Mouse (Mus musculus) midbrain, embryonic 15.5 days (tissue): ENCODE data around the gene Eps8l2. TPM values are rescaled to one million over a fixed set of nuclear protein-coding genes. Genes with fewer than 3 reads are reported as not detected.
A peak's percentile ranks its signal among the peaks of the same experiment; 100 is the strongest.

Experiments used
- ATAC-seq: fragments of 200-750 bp; cut with Nextera tagmentation; replicated peaks from 2 replicates; pipeline ENCODE4 v1.8.0; 2017; ENCODE audit warnings: moderate TSS enrichment
- H3K27ac ChIP-seq: fragments of 300-500 bp; sonication (generic); 2 replicates; pipeline ENCODE4 v1.5.1; 2015; ENCODE audit warnings: mild to moderate bottlenecking, inconsistent platforms
- H3K27me3 ChIP-seq: fragments of 300-500 bp; sonication (generic); replicated peaks from 2 replicates; pipeline ENCODE4 v1.6.1; 2015; ENCODE audit warnings: inconsistent platforms
- H3K36me3 ChIP-seq: fragments of 300-500 bp; sonication (generic); replicated peaks from 2 replicates; pipeline ENCODE4 v1.6.1; 2015; ENCODE audit warnings: inconsistent platforms
- H3K4me1 ChIP-seq: fragments of 300-500 bp; sonication (generic); 2 replicates; pipeline ENCODE4 v1.6.1; 2015; ENCODE audit warnings: inconsistent platforms
- H3K4me2 ChIP-seq: fragments of 300-500 bp; sonication (generic); 2 replicates; pipeline ENCODE4 v1.6.1; 2015; ENCODE audit warnings: inconsistent platforms, mild to moderate bottlenecking, moderate library complexity
- H3K4me3 ChIP-seq: fragments of 300-500 bp; sonication (generic); 2 replicates; pipeline ENCODE4 v1.5.1; 2015; ENCODE audit warnings: mild to moderate bottlenecking, inconsistent platforms
- H3K9ac ChIP-seq: fragments of 300-500 bp; sonication (generic); 2 replicates; pipeline ENCODE4 v1.6.1; 2015; ENCODE audit warnings: mild to moderate bottlenecking, inconsistent platforms
- H3K9me3 ChIP-seq: fragments of 300-500 bp; sonication (generic); 2 replicates; pipeline ENCODE4 v1.6.1; 2016; ENCODE audit warnings: inconsistent platforms
- WGBS: fragments of 180-500 bp; shearing (Covaris S2); methylation state at CpG from one replicate; pipeline ENCODE4 v1.1.7; 2015; ENCODE audit warnings: mixed read lengths; 5-methylcytosine and 5-hydroxymethylcytosine counted together
- polyA plus RNA-seq: library from polyadenylated mRNA; unstranded; fragments of >200 nt; fragmentation: Nextera tagmentation; extraction: Ambion mirVana; gene quantifications from 2 replicates; pipeline ENCODE4 v1.2.1, GENCODE M21; 2015

Gene Eps8l2
- 0.49 and 0.66 TPM in 2 replicates for polyA plus RNA-seq

GRCm38 (mm10) chr7:141338576-141339131 lies at the start of gene Eps8l2:
Gene Eps8l2 (plus strand): TSS chr7:141338880.
- H3K9ac ChIP-seq: no peak within 1 kb of the TSS

GRCm38 (mm10) chr7:141291921-141292582 lies 46.6 kb upstream of the Eps8l2 start, which contains the start of gene Drd4:
Gene Drd4 (plus strand): TSS chr7:141292006.
- peak; percentile 63 for ATAC-seq
- 1% methylated on average over 46 of the region's 46 CpGs for WGBS
- peaks cover 46% of the 10 kb centered on the region for H3K27me3 ChIP-seq

More at GRCm38 (mm10) chr7:141338576-141339131, at the start of gene Eps8l2:
- no peaks in the 10 kb centered on the region for H3K9me3 ChIP-seq
- 5% methylated on average over 21 of the region's 23 CpGs for whole genome bisulfite sequencing
- H3K4me2 ChIP-seq: peak within 1 kb of the TSS; percentile 34
- no peak within 1 kb of the TSS for H3K27ac ChIP-seq
- peaks cover 9% of the 10 kb centered on the region; the same call in 1 of the 2 replicates for H3K27me3 ChIP-seq
- no peak within 1 kb of the TSS for H3K4me3 ChIP-seq
- peaks cover 7% of the 10 kb centered on the region for H3K4me1 ChIP-seq
- no peak; the same call in 1 of the 2 replicates for ATAC-seq
- peaks cover 6% of the 10 kb centered on the region; the same call in 1 of the 2 replicates for H3K36me3 ChIP-seq

GRCm38 (mm10) chr7:141292583-141293388 lies 45.9 kb upstream of the Eps8l2 start:
- Histone ChIP-seq H3K27ac (no peak overlapping the region), H3K4me1 (peaks cover 30% of the 10 kb centered on the region), H3K27me3 (peaks cover 46% of the 10 kb centered on the region), H3K9me3 (no peaks in the 10 kb centered on the region), H3K4me2 (peak overlapping the region; percentile 91), H3K9ac (no peak overlapping the region; the same call in 1 of the 2 replicates), H3K4me3 (peak overlapping the region; percentile 47), H3K36me3 (0 out of 2 replicates have a peak, but pooled peaks cover 3% of the 10 kb centered on the region)
- WGBS: 20% methylated on average over 15 of the region's 15 CpGs
- no peak for ATAC-seq

More at GRCm38 (mm10) chr7:141291921-141292582, 46.6 kb upstream of the Eps8l2 start, which contains the start of gene Drd4:
- Histone ChIP-seq H3K9me3 (no peaks in the 10 kb centered on the region), H3K4me3 (peak within 1 kb of the TSS; percentile 47), H3K4me2 (peak within 1 kb of the TSS; percentile 91), H3K36me3 (0 out of 2 replicates have a peak, but pooled peaks cover 3% of the 10 kb centered on the region), H3K9ac (peak within 1 kb of the TSS; percentile 54), H3K4me1 (peaks cover 30% of the 10 kb centered on the region), H3K27ac (no peak within 1 kb of the TSS)

- Histone ChIP-seq H3K27me3 (peaks cover 46% of the 10 kb centered on the region), H3K4me2 (peak overlapping the region; percentile 66), H3K4me1 (peaks cover 30% of the 10 kb centered on the region), H3K9ac (peak overlapping the region; percentile 27; the same call in 1 of the 2 replicates), H3K4me3 (peak overlapping the region; percentile 35), H3K36me3 (0 out of 2 replicates have a peak, but pooled peaks cover 3% of the 10 kb centered on the region), H3K9me3 (no peaks in the 10 kb centered on the region), H3K27ac (no peak overlapping the region)
- WGBS: 1% methylated on average over 53 of the region's 53 CpGs
- no peak for ATAC-seq
These were observed 44.7 kb upstream of the Eps8l2 start for GRCm38 (mm10) chr7:141293852-141294471.

- H3K4me1 ChIP-seq: peaks cover 30% of the 10 kb centered on the region
- H3K27me3 ChIP-seq: peaks cover 46% of the 10 kb centered on the region
- H3K9ac ChIP-seq: no peak overlapping the region
- H3K36me3 ChIP-seq: peaks cover 6% of the 10 kb centered on the region; the same call in 1 of the 2 replicates
- peak overlapping the region; percentile 66 for H3K4me2 ChIP-seq
- H3K9me3 ChIP-seq: no peaks in the 10 kb centered on the region
- no peak overlapping the region for H3K27ac ChIP-seq
- 0 out of 2 replicates have a peak overlapping the region, but pooled peaks have one; percentile 35 for H3K4me3 ChIP-seq
- ATAC-seq: no peak
- WGBS: 8% methylated on average over 22 of the region's 22 CpGs
These were observed 44.2 kb upstream of the Eps8l2 start for GRCm38 (mm10) chr7:141294479-141294878.

GRCm38 (mm10) chr7:141297926-141298650 lies 40.6 kb upstream of the Eps8l2 start:
- Histone ChIP-seq H3K36me3 (peaks cover 19% of the 10 kb centered on the region; the same call in 1 of the 2 replicates), H3K4me3 (no peak overlapping the region), H3K4me2 (no peak overlapping the region), H3K27ac (no peak overlapping the region), H3K4me1 (peaks cover 13% of the 10 kb centered on the region), H3K27me3 (peaks cover 27% of the 10 kb centered on the region), H3K9ac (no peak overlapping the region), H3K9me3 (no peaks in the 10 kb centered on the region)
- ATAC-seq: no peak
- WGBS: 83% methylated on average over 3 of the region's 3 CpGs

GRCm38 (mm10) chr7:141299175-141299574 lies 39.5 kb upstream of the Eps8l2 start:
- H3K36me3 ChIP-seq: peaks cover 27% of the 10 kb centered on the region
- peaks cover 16% of the 10 kb centered on the region for H3K27me3 ChIP-seq
- H3K4me3 ChIP-seq: no peak overlapping the region
- H3K27ac ChIP-seq: no peak overlapping the region
- H3K4me2 ChIP-seq: no peak overlapping the region
- ATAC-seq: no peak
- H3K9me3 ChIP-seq: no peaks in the 10 kb centered on the region
- H3K9ac ChIP-seq: no peak overlapping the region
- peaks cover 3% of the 10 kb centered on the region for H3K4me1 ChIP-seq
- 94% methylated on average over 8 of the region's 8 CpGs for WGBS

- Histone ChIP-seq H3K9ac (no peak overlapping the region), H3K27ac (no peak overlapping the region), H3K4me2 (no peak overlapping the region), H3K27me3 (no peaks in the 10 kb centered on the region), H3K9me3 (no peaks in the 10 kb centered on the region), H3K4me3 (no peak overlapping the region), H3K36me3 (peaks cover 39% of the 10 kb centered on the region), H3K4me1 (no peaks in the 10 kb centered on the region)
- WGBS: 98% methylated on average over 9 of the region's 9 CpGs
- ATAC-seq: no peak
These were observed 37.3 kb upstream of the Eps8l2 start for GRCm38 (mm10) chr7:141301386-141301785.

GRCm38 (mm10) chr7:141302702-141303268 lies 35.9 kb upstream of the Eps8l2 start:
- H3K9ac ChIP-seq: no peak overlapping the region
- WGBS: 81% methylated on average over 1 of the region's 1 CpGs
- H3K4me2 ChIP-seq: no peak overlapping the region
- H3K4me1 ChIP-seq: no peaks in the 10 kb centered on the region
- H3K27me3 ChIP-seq: no peaks in the 10 kb centered on the region
- H3K9me3 ChIP-seq: no peaks in the 10 kb centered on the region
- no peak overlapping the region for H3K27ac ChIP-seq
- peaks cover 48% of the 10 kb centered on the region for H3K36me3 ChIP-seq
- ATAC-seq: no peak
- no peak overlapping the region for H3K4me3 ChIP-seq

GRCm38 (mm10) chr7:141304537-141304936 lies 34.1 kb upstream of the Eps8l2 start:
- H3K9me3 ChIP-seq: no peaks in the 10 kb centered on the region
- peaks cover 55% of the 10 kb centered on the region for H3K36me3 ChIP-seq
- H3K4me2 ChIP-seq: no peak overlapping the region
- no peak overlapping the region for H3K4me3 ChIP-seq
- ATAC-seq: no peak
- H3K27me3 ChIP-seq: no peaks in the 10 kb centered on the region
- no peak overlapping the region for H3K27ac ChIP-seq
- H3K4me1 ChIP-seq: no peaks in the 10 kb centered on the region
- H3K9ac ChIP-seq: no peak overlapping the region
- WGBS: 92% methylated on average over 4 of the region's 4 CpGs

GRCm38 (mm10) chr7:141314416-141314815 lies 24.3 kb upstream of the Eps8l2 start:
- Histone ChIP-seq H3K27ac (no peak overlapping the region), H3K9me3 (no peaks in the 10 kb centered on the region), H3K4me3 (no peak overlapping the region), H3K36me3 (peaks cover 86% of the 10 kb centered on the region), H3K4me1 (no peaks in the 10 kb centered on the region), H3K9ac (no peak overlapping the region), H3K27me3 (no peaks in the 10 kb centered on the region), H3K4me2 (no peak overlapping the region)
- no peak for ATAC-seq
- WGBS: 96% methylated on average over 2 of the region's 2 CpGs
